Mouse (Mus musculus) forebrain, embryonic 15.5 days (tissue): ENCODE results near the gene Zfp964. TPM values are rescaled to one million over a fixed set of nuclear protein-coding genes. Genes with fewer than 3 reads are reported as not detected.
A peak's percentile ranks its signal among the peaks of the same experiment; 100 is the strongest.
"Not testable (repeated sequence)": the region's sequence is repeated elsewhere in the genome, so short reads cannot be mapped to it uniquely, and the experiment has no call there.

Experiments used
- ATAC-seq: fragments of 200-750 bp; cut with Nextera tagmentation; replicated peaks from 2 replicates; pipeline ENCODE4 v1.8.0; 2017; ENCODE audit warnings: mild to moderate bottlenecking, moderate TSS enrichment, moderate library complexity
- H3K27ac ChIP-seq: fragments of 300-500 bp; sonication (generic); replicated peaks from 2 replicates; pipeline ENCODE4 v1.5.1; 2015; ENCODE audit warnings: mild to moderate bottlenecking, inconsistent platforms
- H3K27me3 ChIP-seq: fragments of 300-500 bp; sonication (generic); 2 replicates; pipeline ENCODE4 v1.6.1; 2015; ENCODE audit warnings: inconsistent platforms
- H3K36me3 ChIP-seq: fragments of 300-500 bp; sonication (generic); 2 replicates; pipeline ENCODE4 v1.6.1; 2015; ENCODE audit warnings: mild to moderate bottlenecking, inconsistent platforms
- H3K4me1 ChIP-seq: fragments of 300-500 bp; sonication (generic); 2 replicates; pipeline ENCODE4 v1.6.1; 2015; ENCODE audit warnings: inconsistent platforms
- H3K4me2 ChIP-seq: fragments of 300-500 bp; sonication (generic); replicated peaks from 2 replicates; pipeline ENCODE4 v1.6.1; 2015; ENCODE audit warnings: mild to moderate bottlenecking, inconsistent platforms
- H3K4me3 ChIP-seq: fragments of 300-500 bp; sonication (generic); 2 replicates; pipeline ENCODE4 v1.5.1; 2015; ENCODE audit warnings: mild to moderate bottlenecking, inconsistent platforms
- H3K9ac ChIP-seq: fragments of 300-500 bp; sonication (generic); replicated peaks from 2 replicates; pipeline ENCODE4 v1.6.1; 2015; ENCODE audit warnings: mild to moderate bottlenecking, inconsistent platforms
- H3K9me3 ChIP-seq: fragments of 300-500 bp; sonication (generic); 2 replicates; pipeline ENCODE4 v1.6.1; 2016; ENCODE audit warnings: inconsistent platforms
- WGBS: fragments of 180-500 bp; shearing (Covaris S2); methylation state at CpG from one replicate; pipeline ENCODE4 v1.1.7; 2015; ENCODE audit warnings: mixed read lengths; 5-methylcytosine and 5-hydroxymethylcytosine counted together
- polyA plus RNA-seq: library from polyadenylated mRNA; unstranded; fragments of >200 nt; fragmentation: Nextera tagmentation; extraction: Ambion mirVana; gene quantifications from 2 replicates; pipeline ENCODE4 v1.2.1, GENCODE M21; 2015

Zfp964 gene
- polyA plus RNA-seq = 1.9 and 2.2 TPM in 2 replicates

DNA sequence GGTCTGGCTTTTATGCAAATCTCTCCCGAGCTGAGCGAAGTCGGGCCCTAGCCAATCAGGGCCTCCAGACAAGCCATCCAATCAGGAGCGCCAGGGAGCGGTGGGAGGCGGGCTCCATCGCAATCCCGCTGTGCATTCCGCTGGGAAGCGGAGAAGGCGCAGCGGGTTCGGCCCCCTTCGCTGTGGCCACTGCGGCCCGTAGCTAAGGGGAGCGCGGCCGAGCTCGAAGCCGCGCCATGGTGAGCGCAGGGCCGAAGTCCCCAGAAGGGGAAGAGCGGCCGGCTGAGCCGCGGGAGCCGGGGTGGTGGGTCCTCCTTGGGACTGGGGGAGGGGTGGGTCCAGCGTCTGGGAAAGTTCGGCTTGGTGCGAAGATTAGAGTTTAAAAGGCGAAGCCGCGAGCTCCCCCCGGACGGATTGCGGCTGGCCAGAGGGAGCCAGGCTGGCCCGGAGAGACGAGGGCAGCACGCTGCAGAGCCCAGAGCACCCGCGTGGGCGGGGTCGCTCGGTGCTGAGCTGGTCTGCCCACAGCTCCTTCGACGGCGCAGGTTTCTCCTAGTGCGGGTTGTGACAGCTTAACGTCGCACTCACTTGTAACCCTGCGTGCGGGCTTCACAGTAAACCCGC lies at the start of gene Zfp964:
Gene Zfp964, plus strand, starts transcription at position 122 of the 624 bp plus-strand sequence.
- Histone ChIP-seq H3K27ac (peak within 1 kb of the TSS; percentile 78), H3K9ac (peak within 1 kb of the TSS; percentile 53), H3K36me3 (no peaks in the 10 kb centered on the region), H3K4me3 (peak within 1 kb of the TSS; percentile 58), H3K9me3 (no peaks in the 10 kb centered on the region), H3K27me3 (no peaks in the 10 kb centered on the region), H3K4me1 (peaks cover 8% of the 10 kb centered on the region; the same call in 1 of the 2 replicates), H3K4me2 (peak within 1 kb of the TSS; percentile 68)
- WGBS = under 1% methylated on average over 55 of the region's 55 CpGs
- peak; percentile 100 for ATAC-seq

- Histone ChIP-seq H3K9ac (no peak overlapping the region), H3K27me3 (no peaks in the 10 kb centered on the region), H3K27ac (no peak overlapping the region), H3K36me3 (peaks cover 62% of the 10 kb centered on the region), H3K4me2 (no peak overlapping the region), H3K9me3 (no peaks in the 10 kb centered on the region), H3K4me1 (no peaks in the 10 kb centered on the region), H3K4me3 (no peak overlapping the region)
- WGBS = 68% methylated on average over 2 of the region's 2 CpGs
- no peak for ATAC-seq
These were observed 39.6 kb upstream of the Zfp964 start for GRCm38 (mm10) chr8:69614687-69615086.

DNA sequence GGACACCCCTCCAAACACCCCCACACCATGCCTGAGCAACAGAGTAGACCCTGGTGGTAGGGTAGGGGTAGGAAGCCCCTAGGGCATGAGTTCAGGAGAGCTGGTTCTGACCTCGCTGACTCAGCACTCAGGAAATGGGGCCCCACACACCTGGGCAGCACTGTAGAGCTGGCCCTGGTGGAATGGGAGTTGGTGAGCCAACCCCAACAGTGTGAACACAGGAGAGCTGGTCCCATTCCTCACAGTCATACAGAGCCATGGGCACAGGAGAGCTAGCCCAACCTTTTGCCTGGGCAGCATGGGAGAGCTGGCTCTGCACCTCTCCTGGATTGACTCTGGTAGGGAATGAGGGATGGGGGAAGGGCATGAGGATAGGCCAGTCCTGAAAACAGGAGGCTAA lies 36.2 kb upstream of the Zfp964 start:
- Histone ChIP-seq H3K4me2 (no peak overlapping the region), H3K4me3 (no peak overlapping the region), H3K9ac (no peak overlapping the region), H3K9me3 (no peaks in the 10 kb centered on the region), H3K36me3 (peaks cover 32% of the 10 kb centered on the region), H3K4me1 (0 out of 2 replicates have a peak, but pooled peaks cover 2% of the 10 kb centered on the region), H3K27me3 (no peaks in the 10 kb centered on the region), H3K27ac (no peak overlapping the region)
- 91% methylated on average over 1 of the region's 1 CpGs for WGBS
- ATAC-seq = 0 out of 2 replicates have a peak, but pooled peaks have one; percentile 32

DNA sequence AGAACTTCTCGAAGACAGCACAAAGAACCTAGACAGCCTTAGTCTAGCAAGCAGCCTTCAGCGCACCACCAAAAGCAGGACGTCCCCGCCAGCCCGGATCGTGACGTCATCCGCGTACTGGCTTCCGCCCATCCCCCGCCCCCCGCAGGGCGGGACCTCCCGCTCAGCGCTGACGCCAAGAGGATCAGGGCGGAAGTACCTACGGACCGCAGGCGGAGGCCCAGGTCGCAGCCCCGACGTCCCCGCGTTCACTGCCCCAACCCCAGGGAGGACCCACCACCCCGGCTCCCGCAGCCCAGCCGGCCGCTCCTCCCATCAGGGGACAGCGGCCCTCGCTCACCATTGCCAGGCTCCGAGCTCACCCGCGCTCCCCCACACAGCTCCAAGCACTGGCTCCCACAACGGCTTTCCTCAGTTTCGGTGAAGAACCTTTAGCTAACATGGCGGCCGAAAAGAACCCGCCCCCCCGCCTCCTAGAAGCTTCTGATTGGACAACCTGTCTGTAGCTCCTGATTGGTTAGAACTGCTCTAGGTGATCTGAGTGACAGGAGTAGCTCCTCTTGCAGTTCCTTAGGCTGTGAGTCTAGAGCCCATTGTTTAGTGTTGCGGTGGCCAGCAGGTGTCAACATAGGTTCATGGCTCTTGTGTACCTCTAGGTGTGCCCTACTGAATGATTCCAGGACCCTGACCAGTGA lies 29.0 kb upstream of the Zfp964 start, which contains the start of gene Zfp868:
Gene Zfp868, minus strand, starts transcription at position 454 of the 695 bp plus-strand sequence.
- Histone ChIP-seq H3K9me3 (no peaks in the 10 kb centered on the region), H3K27ac (peak within 1 kb of the TSS; percentile 100), H3K4me1 (peaks cover 14% of the 10 kb centered on the region), H3K9ac (peak within 1 kb of the TSS; percentile 96), H3K4me3 (peak within 1 kb of the TSS; percentile 93), H3K36me3 (no peaks in the 10 kb centered on the region; the same call in 1 of the 2 replicates), H3K27me3 (no peaks in the 10 kb centered on the region), H3K4me2 (peak within 1 kb of the TSS; percentile 51)
- WGBS = under 1% methylated on average over 41 of the region's 41 CpGs
- ATAC-seq = peak; percentile 100

DNA sequence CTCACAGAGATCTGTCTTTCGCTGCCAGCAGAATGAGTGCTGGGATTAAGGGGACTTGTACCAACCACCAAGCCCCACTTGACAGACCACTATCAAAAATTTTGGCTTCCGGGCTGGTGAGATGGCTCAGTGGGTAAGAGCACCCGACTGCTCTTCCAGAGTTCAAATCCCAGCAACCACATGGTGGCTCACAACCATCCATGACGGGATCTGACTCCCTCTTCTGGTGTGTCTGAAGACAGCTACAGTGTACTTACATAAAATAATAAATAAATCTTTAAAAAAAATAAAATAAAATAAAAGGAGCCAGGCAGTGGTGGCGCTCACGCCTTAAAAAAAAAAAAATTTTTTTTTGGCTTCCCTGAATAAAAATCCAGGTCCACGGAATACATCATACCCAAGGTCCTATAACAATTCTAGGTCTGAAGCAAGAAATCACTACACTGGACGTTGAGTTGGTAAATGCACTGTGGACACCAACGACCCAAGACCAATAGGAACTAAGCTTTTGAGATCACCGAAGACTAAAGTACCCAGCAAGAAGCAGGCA lies 396 bp upstream of the Zfp964 start:
- Histone ChIP-seq H3K9me3 (no peaks in the 10 kb centered on the region), H3K4me2 (peak overlapping the region; percentile 68), H3K27ac (0 out of 2 replicates have a peak overlapping the region, but pooled peaks have one; percentile 18), H3K4me1 (peaks cover 8% of the 10 kb centered on the region; the same call in 1 of the 2 replicates), H3K27me3 (no peaks in the 10 kb centered on the region), H3K36me3 (no peaks in the 10 kb centered on the region), H3K4me3 (peak overlapping the region; percentile 58), H3K9ac (no peak overlapping the region)
- ATAC-seq = peak; percentile 1; the same call in 1 of the 2 replicates
- 44% methylated on average over 10 of the region's 10 CpGs for WGBS

- Histone ChIP-seq H3K4me1 (no peaks in the 10 kb centered on the region), H3K36me3 (peaks cover 21% of the 10 kb centered on the region), H3K9ac (no peak overlapping the region), H3K4me3 (no peak overlapping the region), H3K27ac (no peak overlapping the region), H3K4me2 (no peak overlapping the region), H3K9me3 (no peaks in the 10 kb centered on the region), H3K27me3 (no peaks in the 10 kb centered on the region)
- ATAC-seq = no peak
These were observed 7.0 kb downstream of the Zfp964 start for GRCm38 (mm10) chr8:69661294-69661693.

DNA sequence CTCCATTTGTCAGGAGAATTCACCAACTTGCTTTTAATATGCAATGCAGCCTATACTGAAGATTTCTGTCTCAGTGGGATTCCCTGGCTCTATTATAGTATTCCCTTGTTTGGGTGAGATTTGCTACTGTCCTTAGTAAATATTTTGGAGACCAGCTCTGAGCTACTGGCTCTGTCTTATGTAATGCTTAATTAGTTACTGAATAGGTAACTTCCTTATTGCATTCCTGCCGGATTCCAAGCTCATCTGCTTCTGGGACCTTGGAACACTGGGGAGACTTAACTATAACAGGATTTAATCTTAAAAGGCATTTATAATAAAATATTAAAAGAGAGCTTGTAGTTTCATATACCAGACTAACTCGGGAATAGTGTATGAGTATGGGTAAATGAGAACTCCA lies 10.8 kb downstream of the Zfp964 start:
- not testable (repeated sequence) for H3K9me3 ChIP-seq, H3K9ac ChIP-seq, H3K27me3 ChIP-seq, H3K4me2 ChIP-seq, H3K4me1 ChIP-seq, ATAC-seq, H3K4me3 ChIP-seq, H3K27ac ChIP-seq
- WGBS = 71% methylated on average over 2 of the region's 2 CpGs
- H3K36me3 ChIP-seq = peaks cover 21% of the 10 kb centered on the region

GRCm38 (mm10) chr8:69701810-69702209 lies 47.5 kb downstream of the Zfp964 start:
- Histone ChIP-seq H3K9me3 (no peaks in the 10 kb centered on the region), H3K27ac (no peak overlapping the region), H3K4me1 (no peaks in the 10 kb centered on the region), H3K9ac (no peak overlapping the region), H3K27me3 (no peaks in the 10 kb centered on the region), H3K36me3 (peaks cover 40% of the 10 kb centered on the region), H3K4me3 (no peak overlapping the region), H3K4me2 (no peak overlapping the region)
- ATAC-seq = no peak
- WGBS = 80% methylated on average over 6 of the region's 6 CpGs

DNA sequence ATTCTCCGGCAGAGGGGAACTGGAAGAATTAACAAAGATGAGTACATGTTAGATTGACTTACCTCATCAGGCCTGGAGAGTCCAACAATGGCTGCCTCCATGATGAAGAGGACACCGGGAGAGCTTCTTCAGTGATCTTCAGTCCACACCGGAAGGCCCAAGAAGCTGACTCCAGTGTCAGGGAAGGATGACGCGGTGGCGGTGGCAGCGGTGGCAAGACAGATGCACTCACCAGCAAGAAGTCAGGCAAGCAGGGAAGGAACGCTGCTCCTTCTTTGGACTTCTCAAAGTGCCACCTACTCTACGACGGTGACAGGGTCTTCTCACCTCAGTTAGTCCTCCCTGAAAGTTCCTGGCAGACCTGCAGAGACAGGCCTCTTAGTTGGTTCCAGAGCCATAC lies 56.3 kb downstream of the Zfp964 start, which contains the start of gene Zfp869:
Gene Zfp869, minus strand, starts transcription at position 101 of the 400 bp plus-strand sequence.
- H3K27ac ChIP-seq, H3K9ac ChIP-seq, H3K4me2 ChIP-seq, H3K4me3 ChIP-seq, H3K9me3 ChIP-seq, ATAC-seq, H3K27me3 ChIP-seq: not testable (repeated sequence)
- Histone ChIP-seq H3K36me3 (peaks cover 48% of the 10 kb centered on the region), H3K4me1 (peaks cover 26% of the 10 kb centered on the region)
- 98% methylated on average over 10 of the region's 10 CpGs for WGBS

GRCm38 (mm10) chr8:69713516-69713915 lies 59.2 kb downstream of the Zfp964 start:
- no peak overlapping the region for H3K27ac ChIP-seq
- no peak overlapping the region for H3K9ac ChIP-seq
- no peaks in the 10 kb centered on the region for H3K27me3 ChIP-seq
- H3K36me3 ChIP-seq = peaks cover 19% of the 10 kb centered on the region
- no peak overlapping the region for H3K4me2 ChIP-seq
- H3K4me3 ChIP-seq = no peak overlapping the region
- no peak for ATAC-seq
- WGBS = 92% methylated on average over 8 of the region's 8 CpGs
- H3K9me3 ChIP-seq = no peaks in the 10 kb centered on the region
- H3K4me1 ChIP-seq = peaks cover 32% of the 10 kb centered on the region

- H3K9ac ChIP-seq = no peak overlapping the region
- 77% methylated on average over 6 of the region's 6 CpGs for WGBS
- no peak overlapping the region for H3K27ac ChIP-seq
These were observed 61.1 kb downstream of the Zfp964 start for GRCm38 (mm10) chr8:69715366-69715765.

More at GRCm38 (mm10) chr8:69715366-69715765, 61.1 kb downstream of the Zfp964 start:
- no peaks in the 10 kb centered on the region for H3K9me3 ChIP-seq
- peak overlapping the region; percentile 88 for H3K4me3 ChIP-seq
- peak overlapping the region; percentile 47 for H3K4me2 ChIP-seq
- no peak for ATAC-seq
- no peaks in the 10 kb centered on the region for H3K27me3 ChIP-seq
- 0 out of 2 replicates have a peak, but pooled peaks cover 2% of the 10 kb centered on the region for H3K36me3 ChIP-seq
- H3K4me1 ChIP-seq = peaks cover 32% of the 10 kb centered on the region
